Mouse (Mus musculus) forebrain, postnatal 0 days (tissue): Measurements from ENCODE around the gene Dgkq. TPM values are rescaled to one million over a fixed set of nuclear protein-coding genes. Genes with fewer than 3 reads are reported as not detected.

Experiments
- ATAC-seq: fragments of 200-750 bp; cut with Nextera tagmentation; 2 replicates; pipeline ENCODE4 v1.8.0; 2017; ENCODE audit warnings: mild to moderate bottlenecking, moderate library complexity
- DNase-seq: peaks from one replicate; pipeline ENCODE4 v3.0.0-alpha.2; 2015
- H3K27ac ChIP-seq: fragments of 300-500 bp; sonication (generic); 2 replicates; pipeline ENCODE4 v1.5.1; 2014; ENCODE audit warnings: low read depth, mild to moderate bottlenecking, antibody characterized with exemption, low read length, moderate library complexity, mixed read lengths
- H3K27me3 ChIP-seq: fragments of 300-500 bp; sonication (generic); 2 replicates; pipeline ENCODE4 v1.6.1; 2014; ENCODE audit warnings: mild to moderate bottlenecking, low read length, mixed read lengths; ENCODE audit not compliant: insufficient read depth
- H3K36me3 ChIP-seq: fragments of 300-500 bp; sonication (generic); 2 replicates; pipeline ENCODE4 v1.6.1; 2014; ENCODE audit warnings: mild to moderate bottlenecking, moderate library complexity; ENCODE audit not compliant: insufficient read depth
- H3K4me1 ChIP-seq: fragments of 300-500 bp; sonication (generic); 2 replicates; pipeline ENCODE4 v1.6.1; 2014; ENCODE audit warnings: antibody characterized with exemption; ENCODE audit not compliant: insufficient read depth
- H3K4me2 ChIP-seq: fragments of 300-500 bp; sonication (generic); 2 replicates; pipeline ENCODE4 v1.6.1; 2014; ENCODE audit warnings: low read depth, mild to moderate bottlenecking, moderate library complexity
- H3K4me3 ChIP-seq: fragments of 300-500 bp; sonication (generic); 2 replicates; pipeline ENCODE4 v1.5.1; 2014; ENCODE audit warnings: low read depth, low read length, mixed read lengths
- H3K9ac ChIP-seq: fragments of 300-500 bp; sonication (generic); 2 replicates; pipeline ENCODE4 v1.6.1; 2014; ENCODE audit warnings: mild to moderate bottlenecking
- H3K9me3 ChIP-seq: fragments of 300-500 bp; sonication (generic); 2 replicates; pipeline ENCODE4 v1.6.1; 2016; ENCODE audit warnings: low read length
- CTCF ChIP-seq: sonication (generic); IDR thresholded peaks from 2 replicates; pipeline ENCODE4 v1.5.1; 2016; ENCODE audit warnings: antibody characterized with exemption, control low read depth, low read depth
- WGBS: fragments of 180-500 bp; shearing (Covaris S2); extraction: QIAGEN DNeasy Blood & Tissue Kit; methylation state at CpG from one replicate; pipeline ENCODE4 v1.1.7; 2014; 5-methylcytosine and 5-hydroxymethylcytosine counted together
- polyA plus RNA-seq: library from polyadenylated mRNA; unstranded; fragments of >200 nt; fragmentation: Nextera tagmentation; extraction: Ambion mirVana; gene quantifications from 2 replicates; pipeline ENCODE4 v1.2.1, GENCODE M21; 2015
- total RNA-seq: library from RNA; depleted of rRNA; stranded (reverse); fragments of >200 nt; gene quantifications from 2 replicates; pipeline ENCODE4 v1.2.3, GENCODE M21; 2014; rRNA removed

The Dgkq gene
- total RNA-seq (54.5 and 59.5 TPM in 2 replicates), polyA plus RNA-seq (8.6 and 11.6 TPM in 2 replicates)

DNA sequence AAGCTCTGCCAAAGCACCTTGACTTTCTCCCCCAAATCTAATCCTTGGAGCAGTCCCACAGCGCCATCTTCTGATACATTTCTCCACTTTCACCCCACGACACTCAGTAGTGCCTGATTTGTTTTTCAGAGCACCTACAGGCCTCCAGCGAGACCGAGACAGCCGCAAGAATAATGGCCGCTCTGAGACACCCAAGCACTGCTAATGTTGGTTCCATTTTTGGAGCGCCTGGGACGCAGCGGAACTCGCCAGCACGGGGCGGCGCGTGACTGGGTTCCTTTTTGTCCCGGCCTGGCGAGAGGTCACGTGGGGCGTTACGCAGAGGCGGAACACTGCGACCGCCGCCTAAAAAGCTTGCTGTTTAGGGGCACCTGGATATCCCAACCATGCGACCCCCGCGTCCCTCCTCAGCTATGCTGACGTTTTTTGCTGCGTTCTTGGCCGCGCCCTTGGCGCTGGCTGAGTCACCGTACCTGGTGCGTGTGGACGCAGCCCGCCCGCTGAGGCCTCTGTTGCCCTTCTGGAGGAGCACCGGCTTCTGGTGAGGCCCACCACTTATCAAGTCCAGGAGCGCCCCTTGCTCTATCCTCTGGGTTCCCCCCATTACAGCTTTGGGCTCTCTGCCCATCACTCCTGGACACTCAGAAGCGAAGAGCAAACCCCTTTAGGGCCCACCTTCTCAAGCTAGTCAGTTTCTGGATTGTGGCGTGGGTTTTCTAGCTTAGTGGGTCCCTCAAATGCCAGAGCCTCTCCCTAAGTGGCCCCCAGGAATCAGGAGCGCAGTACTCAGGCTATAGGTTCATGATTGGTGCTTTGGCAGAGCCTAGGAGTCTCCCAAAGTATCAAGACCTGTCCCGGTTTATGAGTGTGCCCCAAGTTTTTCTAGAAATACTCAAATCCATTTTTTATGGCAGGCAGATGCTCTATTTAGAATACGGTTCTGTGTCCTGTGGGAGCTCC lies at the start of gene Dgkq:
Dgkq (minus strand) TSS at position 696 of the 960 bp plus-strand sequence.
- DNase-seq (peak; percentile 90), ATAC-seq (peak; percentile 90)
- 6% methylated on average over 43 of the region's 43 CpGs for WGBS
- H3K27me3 ChIP-seq, result no peaks in the 10 kb centered on the region
- peak within 1 kb of the TSS; percentile 82 for H3K4me2 ChIP-seq
- H3K4me3 ChIP-seq, result peak within 1 kb of the TSS; percentile 60
- peaks cover 3% of the 10 kb centered on the region; the same call in 1 of the 2 replicates for H3K4me1 ChIP-seq
- H3K27ac ChIP-seq, result peak within 1 kb of the TSS; percentile 87
- H3K36me3 ChIP-seq, result peaks cover 6% of the 10 kb centered on the region; the same call in 1 of the 2 replicates
- no peaks in the 10 kb centered on the region for H3K9me3 ChIP-seq
- H3K9ac ChIP-seq, result peak within 1 kb of the TSS; percentile 77
- peak; percentile 82 for TF ChIP-seq CTCF

DNA sequence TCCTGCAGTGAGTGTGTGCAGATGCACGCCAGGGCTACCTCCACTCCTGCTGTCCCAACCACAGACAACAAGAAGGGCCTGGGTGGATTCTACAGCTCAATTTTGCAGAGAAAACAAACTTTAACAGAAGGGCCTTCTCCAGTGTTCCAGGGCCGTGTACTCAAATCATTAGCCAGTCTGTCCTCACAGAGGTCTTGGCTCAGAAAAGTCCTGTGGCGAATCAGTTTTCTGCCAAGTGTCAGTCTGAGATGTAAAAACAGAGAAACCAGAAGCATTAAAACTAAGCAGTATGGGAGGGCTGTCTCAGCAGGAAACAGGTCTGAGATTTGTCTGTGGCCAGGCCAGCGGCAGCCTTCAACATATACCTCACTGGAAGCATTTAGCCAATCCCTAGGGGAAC lies 48.6 kb upstream of the Dgkq start:
- H3K4me1 ChIP-seq, result no peaks in the 10 kb centered on the region
- H3K27me3 ChIP-seq, result no peaks in the 10 kb centered on the region
- peak overlapping the region; percentile 48 for H3K27ac ChIP-seq
- DNase-seq, result peak; percentile 30
- ATAC-seq, result peak; percentile 17; the same call in 1 of the 2 replicates
- no peaks in the 10 kb centered on the region for H3K36me3 ChIP-seq
- no peak overlapping the region for H3K9ac ChIP-seq
- H3K4me3 ChIP-seq, result no peak overlapping the region
- TF ChIP-seq CTCF, result no peak
- H3K4me2 ChIP-seq, result no peak overlapping the region
- no peaks in the 10 kb centered on the region for H3K9me3 ChIP-seq
- 33% methylated on average over 4 of the region's 4 CpGs for WGBS

DNA sequence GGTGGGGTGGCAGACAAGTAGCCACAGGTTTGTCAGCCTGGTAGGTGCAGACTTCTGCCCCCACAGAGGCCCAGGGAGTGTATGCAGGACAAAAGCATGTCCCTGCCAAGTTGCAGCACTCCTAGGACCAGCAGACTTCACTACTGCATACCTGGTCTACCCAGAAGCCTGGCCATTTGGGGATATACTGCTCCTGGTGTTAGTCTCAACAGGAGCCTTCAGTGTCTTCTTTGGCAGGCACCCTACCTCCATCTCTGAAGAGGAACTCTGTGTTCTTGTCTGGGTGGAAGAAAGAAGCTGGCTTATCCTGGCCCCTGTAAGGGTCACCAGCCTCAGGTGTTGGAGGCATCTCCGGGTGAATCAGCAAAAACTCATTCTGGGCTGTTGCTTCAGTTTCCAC lies 46.5 kb upstream of the Dgkq start:
- Histone ChIP-seq H3K27ac (no peak overlapping the region), H3K4me3 (no peak overlapping the region), H3K4me2 (no peak overlapping the region), H3K9me3 (no peaks in the 10 kb centered on the region), H3K4me1 (no peaks in the 10 kb centered on the region), H3K27me3 (no peaks in the 10 kb centered on the region), H3K9ac (no peak overlapping the region), H3K36me3 (no peaks in the 10 kb centered on the region)
- DNase-seq (no peak), ATAC-seq (no peak)
- TF ChIP-seq CTCF, result no peak
- WGBS, result 92% methylated on average over 1 of the region's 1 CpGs

DNA sequence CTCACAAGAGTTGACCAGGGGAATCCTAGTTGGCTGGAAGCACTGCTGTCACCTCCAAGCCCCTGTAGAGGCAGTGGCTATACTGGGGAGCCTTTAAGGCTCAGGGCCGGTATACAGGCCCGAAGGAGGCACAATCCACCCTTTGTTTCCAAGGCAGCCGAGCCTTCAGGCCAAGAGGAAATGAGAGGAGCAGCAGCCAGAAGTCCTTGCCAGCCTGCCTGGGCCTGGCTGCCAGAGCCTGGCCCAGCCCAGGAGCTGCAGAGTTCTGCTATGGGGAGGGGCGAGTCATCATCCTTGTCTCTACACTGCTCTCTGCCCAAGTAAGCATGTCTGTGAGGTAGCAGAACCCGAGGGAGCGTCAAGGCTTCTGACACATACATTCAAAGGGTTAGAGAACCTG lies 44.7 kb upstream of the Dgkq start:
- H3K4me1 ChIP-seq, result no peaks in the 10 kb centered on the region
- TF ChIP-seq CTCF, result no peak
- H3K9me3 ChIP-seq, result no peaks in the 10 kb centered on the region
- H3K36me3 ChIP-seq, result no peaks in the 10 kb centered on the region
- no peaks in the 10 kb centered on the region for H3K27me3 ChIP-seq
- ATAC-seq (peak; percentile 93), DNase-seq (peak; percentile 59)
- no peak overlapping the region for H3K4me2 ChIP-seq
- H3K27ac ChIP-seq, result no peak overlapping the region
- 47% methylated on average over 6 of the region's 6 CpGs for WGBS
- H3K9ac ChIP-seq, result no peak overlapping the region
- H3K4me3 ChIP-seq, result no peak overlapping the region

DNA sequence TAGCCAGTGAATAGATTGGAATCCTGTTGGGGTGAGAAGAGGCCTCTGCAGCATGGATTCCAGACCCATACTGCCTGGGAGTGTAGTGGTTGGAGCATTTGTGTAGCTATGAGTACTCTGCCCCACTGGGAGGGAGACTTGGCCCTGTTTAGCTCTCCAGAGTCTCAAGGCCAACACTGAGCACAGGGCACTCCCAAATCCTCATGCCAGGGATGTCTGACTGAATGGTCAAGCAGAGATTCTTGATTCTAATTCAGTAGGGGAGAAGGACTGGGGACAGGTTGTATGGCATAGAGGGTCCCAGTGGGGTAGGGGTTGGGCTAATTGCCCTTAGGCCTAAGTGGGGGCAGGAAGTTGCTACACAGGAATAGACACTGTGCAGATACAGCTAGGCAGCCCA lies 44.2 kb upstream of the Dgkq start:
- no peak overlapping the region for H3K27ac ChIP-seq
- no peak overlapping the region for H3K4me3 ChIP-seq
- ATAC-seq, result peak; percentile 32; the same call in 1 of the 2 replicates
- no peak for DNase-seq
- no peaks in the 10 kb centered on the region for H3K4me1 ChIP-seq
- TF ChIP-seq CTCF, result no peak
- no peak overlapping the region for H3K9ac ChIP-seq
- H3K36me3 ChIP-seq, result no peaks in the 10 kb centered on the region
- H3K9me3 ChIP-seq, result no peaks in the 10 kb centered on the region
- no peaks in the 10 kb centered on the region for H3K27me3 ChIP-seq
- no peak overlapping the region for H3K4me2 ChIP-seq

DNA sequence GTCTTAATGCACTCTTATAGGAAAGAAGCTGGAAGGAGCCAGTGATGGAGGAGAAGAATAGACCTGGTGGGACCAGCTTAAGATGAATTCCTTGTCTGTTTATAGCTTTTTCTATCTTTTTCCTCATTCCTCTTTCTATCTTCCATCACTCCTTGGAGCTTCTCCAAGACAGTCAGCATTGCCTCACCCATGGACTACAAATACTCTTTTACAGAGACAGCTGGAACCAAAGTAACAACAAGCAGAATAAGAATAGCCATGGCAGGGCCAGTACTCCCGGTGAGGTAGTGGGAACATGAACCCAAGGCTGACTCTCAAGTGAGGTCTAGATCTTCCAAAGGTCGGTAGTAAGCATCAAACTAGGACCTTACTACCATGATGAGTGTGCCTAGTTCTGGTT lies 43.6 kb upstream of the Dgkq start:
- TF ChIP-seq CTCF, result no peak
- Histone ChIP-seq H3K4me3 (no peak overlapping the region), H3K27me3 (no peaks in the 10 kb centered on the region), H3K4me2 (no peak overlapping the region), H3K9ac (no peak overlapping the region), H3K27ac (no peak overlapping the region), H3K9me3 (no peaks in the 10 kb centered on the region), H3K36me3 (no peaks in the 10 kb centered on the region), H3K4me1 (no peaks in the 10 kb centered on the region)
- 86% methylated on average over 2 of the region's 2 CpGs for WGBS
- DNase-seq, result no peak
- no peak for ATAC-seq

DNA sequence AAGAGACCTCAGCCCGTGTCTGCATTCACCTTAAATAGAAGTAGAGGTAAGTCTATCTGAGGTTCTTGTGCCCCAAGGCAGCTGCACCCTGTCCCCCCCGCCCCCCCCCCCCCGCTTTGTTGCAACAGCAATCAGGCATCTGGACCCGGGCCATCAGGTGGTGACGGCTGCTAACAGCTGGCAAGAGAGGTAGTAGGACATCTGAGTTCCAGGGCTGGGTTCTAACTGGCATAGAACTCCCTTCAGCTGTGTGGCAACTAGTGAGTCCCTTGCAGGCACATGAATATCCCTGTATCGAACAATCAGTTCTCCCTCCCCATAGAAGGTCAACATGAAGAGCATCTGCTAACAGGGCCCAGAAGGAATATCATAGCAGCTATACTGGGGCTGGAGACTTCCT lies 42.5 kb upstream of the Dgkq start:
- Histone ChIP-seq H3K9me3 (no peaks in the 10 kb centered on the region), H3K4me3 (no peak overlapping the region), H3K27ac (no peak overlapping the region), H3K4me2 (no peak overlapping the region), H3K36me3 (no peaks in the 10 kb centered on the region), H3K27me3 (no peaks in the 10 kb centered on the region), H3K4me1 (no peaks in the 10 kb centered on the region), H3K9ac (no peak overlapping the region)
- DNase-seq, result no peak
- TF ChIP-seq CTCF, result no peak
- 87% methylated on average over 5 of the region's 6 CpGs for WGBS
- no peak for ATAC-seq
